Mouse (Mus musculus): ENCODE measurements around the gene Prkd1.

Prkd1 gene

GRCm38 (mm10) chr12:50430129-50430703 is 218.7 kb downstream of the Prkd1 start:
- DNase-seq (ENCODE audit: low spot score in 2 of 2) = no peak

GRCm38 (mm10) chr12:50352404-50352803 is 296.5 kb downstream of the Prkd1 start:
- no peak for DNase-seq (ENCODE audit: low spot score in 2 of 2)

- DNase-seq (ENCODE audit: low spot score in 2 of 2) = no peak
These were observed 315.7 kb downstream of the Prkd1 start for GRCm38 (mm10) chr12:50333182-50333581.

- no peak for DNase-seq (ENCODE audit: low spot score in 2 of 2)
These were observed 334.3 kb downstream of the Prkd1 start for GRCm38 (mm10) chr12:50314634-50315033.

GRCm38 (mm10) chr12:50309276-50309675 is 339.6 kb downstream of the Prkd1 start:
- no peak for DNase-seq (ENCODE audit: low spot score in 2 of 2)

DNA sequence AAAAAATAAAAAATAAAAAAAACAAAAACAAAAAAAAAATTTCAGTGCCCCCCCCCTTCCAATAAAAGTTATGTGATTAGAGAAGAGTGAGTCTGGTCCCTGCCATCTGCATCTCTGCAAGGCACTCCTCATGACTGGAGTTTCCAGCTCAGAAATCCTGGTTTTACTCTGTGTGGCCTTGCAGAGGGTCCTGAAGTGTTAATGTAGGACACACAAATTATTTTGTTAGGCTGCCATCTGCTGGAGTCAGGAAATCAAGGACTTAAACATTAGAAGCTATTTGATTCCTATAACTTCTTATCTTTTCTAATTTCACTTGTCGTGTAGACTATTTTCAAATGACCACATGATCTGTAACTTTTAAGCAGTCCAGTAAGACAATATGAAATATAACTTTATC is 347.6 kb downstream of the Prkd1 start:
- DNase-seq (ENCODE audit: low spot score in 2 of 2) = no peak

- DNase-seq (ENCODE audit: low spot score in 2 of 2) = no peak
These were observed 352.8 kb downstream of the Prkd1 start for GRCm38 (mm10) chr12:50296067-50296466.

GRCm38 (mm10) chr12:50295549-50295948 is 353.3 kb downstream of the Prkd1 start:
- DNase-seq (ENCODE audit: low spot score in 2 of 2) = no peak

- DNase-seq (ENCODE audit: low spot score in 2 of 2) = no peak
These were observed 356.1 kb downstream of the Prkd1 start for GRCm38 (mm10) chr12:50292834-50293233.
